Mouse (Mus musculus) lung, adult 2 months (tissue): ENCODE results near the gene Tmsb15b2.
A peak's percentile ranks its signal among the peaks of the same experiment; 100 is the strongest.

Experiments
- CTCF ChIP-seq: fragments of 200-500 bp; IDR thresholded peaks from 2 replicates; pipeline ENCODE4 v1.5.1; 2011; ENCODE audit warnings: mild to moderate bottlenecking, low read length, control low read depth; ENCODE audit not compliant: insufficient read depth
- POLR2A ChIP-seq: fragments of 200-500 bp; IDR thresholded peaks from 2 replicates; pipeline ENCODE4 v1.6.1; 2011; ENCODE audit warnings: low read depth, mild to moderate bottlenecking, control low read depth, low read length, borderline replicate concordance; ENCODE audit errors: extremely low read depth

- TF ChIP-seq POLR2A: no peak
- peak; percentile 47 for TF ChIP-seq CTCF
Observed at GRCm38 (mm10) chrX:136978616-136979015, 3.3 kb upstream of the Tmsb15b2 start.
